Mouse (Mus musculus) small intestine, adult 2 months (tissue): Measurements from ENCODE around the gene Lrba. TPM values are rescaled to one million over a fixed set of nuclear protein-coding genes. Genes with fewer than 3 reads are reported as not detected.

ENCODE experiments used
- H3K27ac ChIP-seq: fragments of 200-500 bp; 2 replicates; pipeline ENCODE4 v1.5.1; 2012; ENCODE audit warnings: low read depth, low read length, control low read depth, inconsistent platforms; ENCODE audit not compliant: insufficient read depth
- H3K27me3 ChIP-seq: fragments of 200-500 bp; 2 replicates; pipeline ENCODE4 v1.6.1; 2012; ENCODE audit warnings: mild to moderate bottlenecking, moderate library complexity, low read length, inconsistent platforms; ENCODE audit not compliant: control insufficient read depth, insufficient read depth
- H3K36me3 ChIP-seq: fragments of 200-500 bp; 2 replicates; pipeline ENCODE4 v1.6.1; 2012; ENCODE audit warnings: mild to moderate bottlenecking, low read length, control low read depth, inconsistent platforms; ENCODE audit not compliant: control insufficient read depth, insufficient read depth
- H3K4me1 ChIP-seq: fragments of 200-500 bp; 2 replicates; pipeline ENCODE4 v1.6.1; 2012; ENCODE audit warnings: low read length, inconsistent platforms, mixed read lengths; ENCODE audit not compliant: control insufficient read depth, insufficient read depth, insufficient read length
- H3K4me3 ChIP-seq: fragments of 200-500 bp; 2 replicates; pipeline ENCODE4 v1.5.1; 2012; ENCODE audit warnings: low read depth, mild to moderate bottlenecking, control low read depth, inconsistent platforms, low read length, moderate library complexity
- CTCF ChIP-seq: fragments of 200-500 bp; IDR thresholded peaks from 2 replicates; pipeline ENCODE4 v1.5.1; 2012; ENCODE audit warnings: low read depth, mild to moderate bottlenecking, control low read depth, inconsistent platforms, low read length, moderate library complexity, mixed read lengths; ENCODE audit not compliant: insufficient replicate concordance, insufficient read length; ENCODE audit errors: extremely low read depth
- POLR2A ChIP-seq: fragments of 200-500 bp; IDR thresholded peaks from 2 replicates; pipeline ENCODE4 v1.6.1; 2012; ENCODE audit warnings: low read depth, mild to moderate bottlenecking, control low read depth, inconsistent platforms, low read length, moderate library complexity
- WGBS: fragments of 180-500 bp; shearing (Covaris S2); methylation state at CpG from one replicate; pipeline ENCODE4 v1.1.7; 2018; 5-methylcytosine and 5-hydroxymethylcytosine counted together
- polyA plus RNA-seq: library from polyadenylated mRNA; depleted of rRNA; stranded (reverse); fragments of >200 nt; gene quantifications from 2 replicates; pipeline ENCODE4 v1.2.3, GENCODE M21; 2012

Gene Lrba
- polyA plus RNA-seq, 1 experiment, result 41.1 TPM

GRCm38 (mm10) chr3:86635940-86636339 is 411.5 kb downstream of the Lrba start:
- Histone ChIP-seq H3K4me1 (0 out of 2 replicates have a peak, but pooled peaks cover 2% of the 10 kb centered on the region), H3K36me3 (no peaks in the 10 kb centered on the region), H3K4me3 (no peak overlapping the region), H3K27me3 (no peaks in the 10 kb centered on the region), H3K27ac (no peak overlapping the region; the same call in 1 of the 2 replicates)
- TF ChIP-seq POLR2A (no peak), CTCF (no peak)
- WGBS, result 18% methylated on average over 1 of the region's 1 CpGs

GRCm38 (mm10) chr3:86638552-86639348 is 414.3 kb downstream of the Lrba start:
- Histone ChIP-seq H3K4me3 (no peak overlapping the region), H3K27ac (no peak overlapping the region), H3K4me1 (0 out of 2 replicates have a peak, but pooled peaks cover 2% of the 10 kb centered on the region), H3K36me3 (peaks cover 6% of the 10 kb centered on the region; the same call in 1 of the 2 replicates), H3K27me3 (no peaks in the 10 kb centered on the region)
- WGBS, result 92% methylated on average over 2 of the region's 2 CpGs
- TF ChIP-seq POLR2A, result no peak
- no peak for TF ChIP-seq CTCF

- Histone ChIP-seq H3K27me3 (no peaks in the 10 kb centered on the region), H3K27ac (no peak overlapping the region), H3K4me3 (no peak overlapping the region), H3K36me3 (peaks cover 6% of the 10 kb centered on the region), H3K4me1 (no peaks in the 10 kb centered on the region)
- TF ChIP-seq POLR2A, result no peak
- no peak for TF ChIP-seq CTCF
- WGBS, result 82% methylated on average over 5 of the region's 5 CpGs
Observed at GRCm38 (mm10) chr3:86641393-86641792, 416.9 kb downstream of the Lrba start.

GRCm38 (mm10) chr3:86641796-86642195 is 417.3 kb downstream of the Lrba start:
- Histone ChIP-seq H3K4me3 (no peak overlapping the region), H3K27me3 (no peaks in the 10 kb centered on the region), H3K27ac (no peak overlapping the region), H3K36me3 (peaks cover 6% of the 10 kb centered on the region), H3K4me1 (no peaks in the 10 kb centered on the region)
- TF ChIP-seq CTCF, result no peak
- no peak for TF ChIP-seq POLR2A

- WGBS, result 81% methylated on average over 2 of the region's 2 CpGs
- no peak overlapping the region for H3K27ac ChIP-seq
Observed at GRCm38 (mm10) chr3:86646771-86647170, 422.3 kb downstream of the Lrba start.

GRCm38 (mm10) chr3:86651006-86651405 is 426.5 kb downstream of the Lrba start:
- no peak for TF ChIP-seq POLR2A
- H3K27ac ChIP-seq, result no peak overlapping the region
- no peaks in the 10 kb centered on the region for H3K27me3 ChIP-seq
- no peaks in the 10 kb centered on the region; the same call in 1 of the 2 replicates for H3K36me3 ChIP-seq
- 78% methylated on average over 3 of the region's 3 CpGs for WGBS
- no peak overlapping the region for H3K4me3 ChIP-seq
- no peaks in the 10 kb centered on the region for H3K4me1 ChIP-seq

More at GRCm38 (mm10) chr3:86646771-86647170, 422.3 kb downstream of the Lrba start:
- Histone ChIP-seq H3K27me3 (no peaks in the 10 kb centered on the region), H3K36me3 (peaks cover 6% of the 10 kb centered on the region), H3K4me3 (no peak overlapping the region), H3K4me1 (no peaks in the 10 kb centered on the region)
- TF ChIP-seq CTCF, result no peak
- no peak for TF ChIP-seq POLR2A

- no peaks in the 10 kb centered on the region for H3K27me3 ChIP-seq
- H3K36me3 ChIP-seq, result no peaks in the 10 kb centered on the region
- no peaks in the 10 kb centered on the region for H3K4me1 ChIP-seq
- no peak overlapping the region for H3K4me3 ChIP-seq
- TF ChIP-seq POLR2A (no peak), CTCF (no peak)
- H3K27ac ChIP-seq, result no peak overlapping the region
- WGBS, result 93% methylated on average over 5 of the region's 5 CpGs
Observed at GRCm38 (mm10) chr3:86659326-86659725, 434.8 kb downstream of the Lrba start.
